Mouse (Mus musculus) forebrain, embryonic 10.5 days (tissue): ENCODE results near the gene Ube2k. TPM values are rescaled to one million over a fixed set of nuclear protein-coding genes. Genes with fewer than 3 reads are reported as not detected.
"Not testable (repeated sequence)": the region's sequence is repeated elsewhere in the genome, so short reads cannot be mapped to it uniquely, and the experiment has no call there.

Experiments
- DNase-seq: peaks from one replicate; pipeline ENCODE4 v3.0.0-alpha.2; 2017; ENCODE audit warnings: low spot score; ENCODE audit errors: extremely low spot score
- H3K27ac ChIP-seq: fragments of 300-500 bp; sonication (generic); 2 replicates; pipeline ENCODE4 v1.5.1; 2016; ENCODE audit warnings: mild to moderate bottlenecking
- H3K27me3 ChIP-seq: fragments of 300-500 bp; sonication (generic); 2 replicates; pipeline ENCODE4 v1.6.1; 2016; ENCODE audit warnings: mild to moderate bottlenecking; ENCODE audit not compliant: poor library complexity, severe bottlenecking
- H3K36me3 ChIP-seq: fragments of 300-500 bp; sonication (generic); replicated peaks from 2 replicates; pipeline ENCODE4 v1.6.1; 2016; ENCODE audit warnings: mild to moderate bottlenecking, moderate library complexity
- H3K4me1 ChIP-seq: fragments of 300-500 bp; sonication (generic); 2 replicates; pipeline ENCODE4 v1.6.1; 2016
- H3K4me3 ChIP-seq: fragments of 300-500 bp; sonication (generic); 2 replicates; pipeline ENCODE4 v1.5.1; 2016; ENCODE audit warnings: mild to moderate bottlenecking, moderate library complexity
- H3K9me3 ChIP-seq: fragments of 300-500 bp; sonication (generic); 2 replicates; pipeline ENCODE4 v1.6.1; 2016; ENCODE audit warnings: mild to moderate bottlenecking, moderate library complexity
- WGBS: fragments of 180-500 bp; shearing (Covaris S2); methylation state at CpG from one replicate; pipeline ENCODE4 v1.1.7; 2016; 5-methylcytosine and 5-hydroxymethylcytosine counted together
- polyA plus RNA-seq: library from polyadenylated mRNA; unstranded; fragments of >200 nt; fragmentation: Nextera tagmentation; extraction: Ambion mirVana; gene quantifications from 2 replicates; pipeline ENCODE4 v1.2.1, GENCODE M21; 2016

Gene Ube2k
- polyA plus RNA-seq, 1 experiment from 2014 or later, result 200 TPM

DNA sequence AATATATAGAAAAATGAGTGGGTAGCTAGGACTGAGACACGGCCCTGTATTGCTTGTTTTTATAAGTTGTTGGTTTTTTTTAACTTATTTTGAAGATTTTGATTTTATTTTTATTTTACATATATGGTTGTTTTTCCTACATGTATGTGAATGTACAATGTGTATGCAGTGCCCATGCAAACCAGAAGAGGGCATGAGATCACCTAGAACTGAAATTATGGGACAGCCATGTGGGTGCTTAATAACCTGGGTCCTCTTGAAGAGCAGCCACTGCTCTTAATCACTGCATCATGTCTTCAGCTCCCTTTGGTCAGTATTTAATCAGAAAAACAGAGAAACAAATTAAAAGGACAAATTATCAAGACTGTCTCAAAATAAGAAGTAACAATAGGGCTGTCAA lies 15.2 kb upstream of the Ube2k start:
- Histone ChIP-seq H3K4me1 (peaks cover 23% of the 10 kb centered on the region), H3K27me3 (peaks cover 17% of the 10 kb centered on the region; the same call in 1 of the 2 replicates), H3K9me3 (no peaks in the 10 kb centered on the region), H3K36me3 (no peaks in the 10 kb centered on the region), H3K4me3 (no peak overlapping the region), H3K27ac (no peak overlapping the region)
- 78% methylated on average over 1 of the region's 1 CpGs for WGBS
- DNase-seq, result no peak

DNA sequence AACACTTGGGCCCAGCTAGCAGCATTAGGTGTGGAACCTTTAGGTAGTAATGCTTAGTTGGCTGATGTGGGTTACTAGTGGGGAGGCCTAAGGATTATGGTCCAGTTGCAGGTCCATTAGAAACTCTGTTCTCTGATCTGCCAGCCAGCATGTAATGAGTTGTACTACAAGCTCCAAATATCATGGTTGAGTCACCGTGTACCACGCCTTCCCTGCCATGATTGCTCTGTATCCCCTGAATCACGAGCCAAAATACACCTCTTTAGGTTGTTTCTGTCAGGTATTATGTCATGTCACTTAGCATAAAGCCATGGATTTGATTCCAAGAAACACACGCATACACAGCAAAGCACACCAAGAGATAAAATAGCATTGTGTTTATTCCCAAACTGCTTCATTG lies 12.2 kb upstream of the Ube2k start:
- no peaks in the 10 kb centered on the region for H3K36me3 ChIP-seq
- 66% methylated on average over 4 of the region's 4 CpGs for WGBS

DNA sequence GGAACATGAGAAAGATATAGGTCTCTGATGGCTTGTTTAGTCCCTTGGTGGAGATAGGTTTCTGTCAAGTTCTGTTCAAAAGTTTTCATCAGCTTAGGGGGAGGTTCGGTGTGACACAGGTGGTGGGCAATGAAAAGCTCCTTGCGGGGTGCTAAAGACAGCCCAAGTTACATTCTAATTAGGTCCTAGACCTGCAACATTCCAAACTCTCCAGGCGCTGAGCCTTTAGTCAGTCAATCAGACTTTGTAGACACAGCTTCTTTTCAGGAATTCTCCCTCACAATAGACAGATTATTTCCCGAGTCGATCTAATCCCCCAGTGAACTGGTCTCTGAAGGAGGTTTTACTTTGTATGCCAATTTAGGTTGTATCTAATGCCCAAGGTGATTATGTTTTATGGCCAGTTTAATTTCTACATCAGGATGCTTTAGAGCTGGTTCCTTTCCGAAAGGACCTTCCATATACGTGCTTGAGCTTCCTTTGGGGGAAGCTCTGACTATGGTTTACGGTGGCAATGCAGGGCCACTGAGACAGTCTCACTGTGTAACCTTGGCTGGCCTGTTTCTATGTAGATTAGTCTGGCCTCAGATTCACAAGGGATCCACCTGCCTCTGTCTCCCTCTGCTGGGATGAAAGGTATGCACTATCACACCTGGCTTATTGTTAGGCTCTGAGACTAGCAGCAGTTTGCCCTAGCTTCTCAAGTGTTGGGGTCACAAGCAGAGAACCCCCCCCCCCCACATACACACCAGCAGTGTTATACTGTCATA lies 11.2 kb upstream of the Ube2k start:
- peak; percentile 53 for DNase-seq
- H3K9me3 ChIP-seq, result no peaks in the 10 kb centered on the region; the same call in 1 of the 2 replicates
- peaks cover 46% of the 10 kb centered on the region for H3K27me3 ChIP-seq
- WGBS, result 3% methylated on average over 8 of the region's 8 CpGs
- no peak overlapping the region for H3K27ac ChIP-seq
- H3K36me3 ChIP-seq, result no peaks in the 10 kb centered on the region
- peaks cover 34% of the 10 kb centered on the region for H3K4me1 ChIP-seq
- no peak overlapping the region for H3K4me3 ChIP-seq

More for the DNA sequence above, 12.2 kb upstream of the Ube2k start:
- Histone ChIP-seq H3K9me3 (no peaks in the 10 kb centered on the region; the same call in 1 of the 2 replicates), H3K4me1 (peaks cover 34% of the 10 kb centered on the region), H3K27me3 (peaks cover 36% of the 10 kb centered on the region), H3K27ac (no peak overlapping the region), H3K4me3 (no peak overlapping the region)
- no peak for DNase-seq

DNA sequence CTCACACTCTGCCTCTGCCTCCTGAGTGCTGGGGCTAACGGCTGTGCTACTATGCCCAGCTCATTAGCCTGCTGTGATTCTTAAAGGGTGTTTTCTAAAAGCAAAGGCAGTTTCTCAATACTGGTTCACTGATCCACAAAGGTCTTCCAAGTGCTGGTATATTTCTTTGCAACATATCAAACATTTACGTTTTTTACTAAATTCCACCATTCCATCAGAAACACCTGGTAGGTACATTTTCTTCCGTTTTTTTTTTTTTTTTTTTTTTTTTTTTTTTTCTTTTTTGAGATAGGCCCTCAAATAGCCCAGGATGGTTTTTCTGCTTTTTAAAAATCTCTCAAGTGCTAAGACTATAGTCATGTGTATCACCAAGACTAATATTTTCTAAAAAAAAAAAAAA lies 5.8 kb upstream of the Ube2k start:
- no peak for DNase-seq
- Histone ChIP-seq H3K4me1 (peaks cover 22% of the 10 kb centered on the region), H3K9me3 (no peaks in the 10 kb centered on the region; the same call in 1 of the 2 replicates), H3K36me3 (0 out of 2 replicates have a peak, but pooled peaks cover 3% of the 10 kb centered on the region), H3K27ac (no peak overlapping the region), H3K4me3 (no peak overlapping the region), H3K27me3 (peaks cover 31% of the 10 kb centered on the region)
- WGBS, result 76% methylated on average over 3 of the region's 3 CpGs

DNA sequence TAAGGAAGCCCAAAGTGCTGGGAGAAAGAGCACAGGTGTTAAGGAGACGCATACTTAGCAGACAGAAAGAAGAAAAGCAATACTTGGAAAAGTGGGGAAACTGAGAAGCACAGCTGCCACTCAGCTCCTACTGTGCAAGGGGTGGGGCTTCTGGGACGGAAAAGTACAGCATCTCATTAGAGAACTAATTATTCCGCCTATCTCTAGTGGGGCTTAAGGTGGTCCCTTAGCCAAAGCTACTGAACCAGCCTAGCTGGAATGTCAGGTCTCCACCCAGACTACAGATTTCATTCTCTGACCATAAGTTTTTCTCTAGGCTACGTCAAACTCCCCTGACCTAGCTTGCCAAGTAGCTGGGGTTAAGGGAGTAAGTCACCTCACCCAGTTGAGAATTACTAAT lies 2.5 kb upstream of the Ube2k start:
- H3K4me1 ChIP-seq, result peaks cover 26% of the 10 kb centered on the region
- H3K27me3 ChIP-seq, result peaks cover 15% of the 10 kb centered on the region
- H3K36me3 ChIP-seq, result peaks cover 7% of the 10 kb centered on the region
- no peak for DNase-seq
- no peaks in the 10 kb centered on the region for H3K9me3 ChIP-seq
- no peak overlapping the region for H3K27ac ChIP-seq
- WGBS, result 66% methylated on average over 4 of the region's 4 CpGs
- no peak overlapping the region for H3K4me3 ChIP-seq

DNA sequence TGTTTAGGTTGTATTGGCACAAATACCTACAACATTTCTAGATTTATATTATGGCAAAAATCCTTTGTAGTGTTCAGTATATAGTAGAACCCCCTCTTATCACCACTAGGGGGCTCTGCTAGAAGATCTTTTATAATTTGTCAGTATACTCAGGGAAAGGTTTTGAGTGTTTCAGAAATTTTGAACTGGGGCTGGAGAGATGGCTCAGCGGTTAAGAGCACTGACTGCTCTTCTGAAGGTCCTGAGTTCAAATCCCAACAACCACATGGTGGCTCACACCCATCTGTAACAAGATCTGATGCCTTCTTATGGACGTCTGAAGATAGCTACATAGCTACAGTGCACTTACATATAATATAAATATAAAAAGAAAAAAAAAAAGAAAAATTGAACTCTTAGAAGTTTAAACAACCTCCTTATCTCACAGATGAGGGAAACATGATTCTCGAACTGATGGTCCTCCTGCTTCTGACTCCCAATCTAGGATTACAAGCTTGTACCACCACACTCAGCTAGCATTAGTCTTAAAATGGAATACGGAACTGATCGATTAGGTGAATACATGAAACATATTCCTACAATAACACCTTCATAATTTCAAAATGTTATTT lies 1.5 kb upstream of the Ube2k start:
- Histone ChIP-seq H3K4me3 (no peak overlapping the region), H3K27ac (no peak overlapping the region), H3K36me3 (peaks cover 14% of the 10 kb centered on the region), H3K27me3 (peaks cover 6% of the 10 kb centered on the region; the same call in 1 of the 2 replicates), H3K9me3 (no peaks in the 10 kb centered on the region), H3K4me1 (peaks cover 32% of the 10 kb centered on the region)
- no peak for DNase-seq
- WGBS, result 76% methylated on average over 5 of the region's 5 CpGs

DNA sequence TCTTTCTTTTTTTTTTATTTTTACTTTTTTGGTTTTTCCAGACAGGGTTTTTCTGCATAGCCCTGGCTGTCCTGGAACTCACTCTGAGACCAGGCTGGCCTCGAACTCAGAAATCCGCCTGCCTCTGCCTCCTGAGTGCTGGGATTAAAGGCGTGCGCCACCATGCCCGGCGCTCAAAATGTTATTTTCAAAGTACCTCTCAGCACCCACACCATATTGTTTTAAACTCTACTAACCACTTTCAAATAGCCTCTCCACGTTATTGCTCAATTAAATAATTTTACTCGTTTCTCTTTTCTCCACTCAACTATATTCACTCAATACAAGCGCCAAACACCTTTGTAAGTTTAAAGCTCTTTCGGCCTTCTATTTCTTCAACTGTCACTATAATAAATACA lies 966 bp upstream of the Ube2k start:
- H3K9me3 ChIP-seq, DNase-seq, H3K27me3 ChIP-seq: not testable (repeated sequence)
- Histone ChIP-seq H3K4me1 (peaks cover 32% of the 10 kb centered on the region), H3K4me3 (peak overlapping the region; percentile 91), H3K27ac (peak overlapping the region; percentile 99), H3K36me3 (peaks cover 16% of the 10 kb centered on the region)
- WGBS, result 88% methylated on average over 10 of the region's 10 CpGs

DNA sequence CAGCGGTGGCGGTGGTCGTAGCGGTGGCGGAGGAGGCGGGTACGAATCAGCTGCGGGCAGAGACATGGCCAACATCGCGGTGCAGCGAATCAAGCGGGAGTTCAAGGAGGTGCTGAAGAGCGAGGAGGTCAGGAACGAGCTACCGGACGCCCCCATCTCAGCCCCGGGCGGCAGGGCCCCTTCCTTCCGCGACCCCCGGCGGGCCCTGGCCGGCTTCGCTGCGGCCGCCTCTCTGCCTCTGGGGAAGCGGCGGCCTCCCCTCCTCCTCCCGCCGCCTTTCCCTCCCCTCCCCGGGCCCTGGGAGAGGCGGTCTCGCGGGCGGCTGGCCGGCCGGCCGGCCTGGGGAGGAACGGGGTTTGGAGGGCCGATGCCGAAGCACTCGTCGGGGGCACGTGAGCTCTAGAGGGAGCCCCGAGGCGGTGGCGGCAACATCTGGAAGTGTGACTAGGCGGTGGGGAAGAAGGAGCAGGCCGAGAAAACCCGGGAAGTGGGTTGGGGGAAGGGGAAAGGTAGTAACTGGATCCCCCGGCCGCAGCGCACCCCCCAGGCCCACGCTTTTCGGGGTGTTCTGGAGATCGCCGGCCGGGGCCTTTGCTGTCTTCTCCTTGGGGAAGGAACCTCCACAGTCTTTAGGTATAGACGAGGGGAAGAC lies 513 bp downstream of the Ube2k start:
- H3K36me3 ChIP-seq, result peaks cover 25% of the 10 kb centered on the region
- WGBS, result 0% methylated on average over 51 of the region's 59 CpGs
- H3K4me1 ChIP-seq, result peaks cover 32% of the 10 kb centered on the region
- no peaks in the 10 kb centered on the region for H3K9me3 ChIP-seq
- peak; percentile 77 for DNase-seq
- H3K4me3 ChIP-seq, result peak overlapping the region; percentile 91
- no peaks in the 10 kb centered on the region for H3K27me3 ChIP-seq
- H3K27ac ChIP-seq, result peak overlapping the region; percentile 99

DNA sequence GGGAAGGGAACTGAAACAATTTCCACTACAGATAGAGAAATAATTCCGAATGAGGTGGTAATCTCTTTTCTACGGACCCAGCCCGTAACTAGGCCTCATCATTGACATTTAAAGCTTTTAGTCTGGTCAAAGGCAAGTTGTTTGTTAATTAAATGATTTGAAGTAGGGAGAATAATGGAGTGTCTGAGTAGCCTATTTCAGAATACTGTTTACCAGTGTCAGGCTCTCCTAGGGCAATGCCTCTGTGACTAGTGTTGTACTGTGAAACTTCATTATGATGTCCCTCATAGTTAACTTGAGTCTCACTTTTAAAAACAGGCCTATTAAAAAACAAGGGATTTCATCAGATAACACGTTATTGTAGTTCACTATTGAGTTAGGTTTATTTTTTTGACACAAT lies 1.1 kb downstream of the Ube2k start:
- DNase-seq, result no peak
- no peaks in the 10 kb centered on the region for H3K27me3 ChIP-seq
- peaks cover 26% of the 10 kb centered on the region for H3K36me3 ChIP-seq
- 2% methylated on average over 4 of the region's 4 CpGs for WGBS
- no peaks in the 10 kb centered on the region for H3K9me3 ChIP-seq
- peaks cover 32% of the 10 kb centered on the region for H3K4me1 ChIP-seq
- peak overlapping the region; percentile 99 for H3K27ac ChIP-seq
- peak overlapping the region; percentile 91 for H3K4me3 ChIP-seq

DNA sequence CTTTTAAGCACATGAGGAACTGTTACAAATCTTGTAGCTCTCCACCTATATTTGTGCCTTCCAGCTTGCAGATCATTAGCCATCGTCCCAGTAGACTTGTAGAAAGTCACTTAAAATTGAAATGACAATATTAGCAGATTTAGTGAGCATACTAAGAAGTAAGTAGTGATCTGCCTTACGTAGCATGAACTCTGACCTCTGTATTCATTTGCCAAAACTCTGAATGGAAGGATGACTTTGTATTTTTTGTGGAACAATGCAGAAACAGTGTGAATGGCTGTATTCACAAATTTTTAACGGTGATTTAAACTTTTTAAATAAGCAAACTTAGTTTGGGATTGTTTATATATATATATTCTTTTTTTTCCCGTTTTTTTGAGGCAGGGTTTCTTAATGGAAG lies 1.8 kb downstream of the Ube2k start:
- peaks cover 32% of the 10 kb centered on the region for H3K4me1 ChIP-seq
- H3K36me3 ChIP-seq, result peaks cover 33% of the 10 kb centered on the region
- no peak for DNase-seq
- H3K27ac ChIP-seq, result no peak overlapping the region
- WGBS, result 33% methylated on average over 4 of the region's 4 CpGs
- no peaks in the 10 kb centered on the region for H3K27me3 ChIP-seq
- H3K4me3 ChIP-seq, result peak overlapping the region; percentile 91
- no peaks in the 10 kb centered on the region for H3K9me3 ChIP-seq

DNA sequence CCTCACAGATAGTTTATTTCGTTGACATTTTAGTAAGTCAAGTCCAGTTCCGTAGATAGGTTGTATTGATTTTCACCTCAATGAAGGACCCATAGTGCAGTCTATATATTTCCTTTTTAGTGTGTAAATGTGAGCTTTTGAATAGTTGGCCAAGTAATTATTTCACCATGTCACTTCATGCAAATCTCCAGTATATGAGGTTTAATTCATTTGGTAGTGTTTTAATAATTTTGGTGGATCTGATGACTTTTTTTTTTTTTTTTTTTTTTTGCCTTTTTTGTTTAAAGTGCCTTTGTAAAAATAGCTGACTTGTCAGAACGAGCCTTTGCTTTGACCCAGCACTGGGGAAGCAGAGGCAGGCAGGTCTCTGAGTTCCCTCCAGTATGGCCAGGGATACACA lies 2.8 kb downstream of the Ube2k start:
- Histone ChIP-seq H3K4me3 (no peak overlapping the region), H3K27ac (no peak overlapping the region), H3K36me3 (peaks cover 33% of the 10 kb centered on the region), H3K9me3 (no peaks in the 10 kb centered on the region), H3K4me1 (peaks cover 28% of the 10 kb centered on the region), H3K27me3 (no peaks in the 10 kb centered on the region)
- no peak for DNase-seq
- WGBS, result 94% methylated on average over 3 of the region's 3 CpGs

DNA sequence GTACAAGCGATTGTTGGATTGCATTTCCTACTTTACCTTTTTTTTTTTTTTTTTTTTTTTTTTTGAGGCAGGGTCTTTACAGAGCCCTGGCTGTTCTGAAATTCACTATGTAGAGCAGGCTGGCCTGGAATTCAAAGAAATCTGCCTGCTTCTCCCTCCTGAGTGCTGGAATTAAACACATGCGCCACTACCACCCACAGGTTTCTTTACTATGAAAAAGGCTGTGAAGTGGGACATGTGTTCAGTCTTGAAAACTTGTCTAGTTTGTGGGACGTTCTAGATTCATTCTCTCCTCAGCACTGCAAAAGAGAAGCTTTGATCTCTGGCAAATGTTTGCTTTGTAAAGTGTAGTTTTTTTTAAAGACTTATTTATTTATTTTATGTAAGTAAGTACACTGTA lies 4.9 kb downstream of the Ube2k start:
- Histone ChIP-seq H3K4me1 (peaks cover 20% of the 10 kb centered on the region), H3K27me3 (no peaks in the 10 kb centered on the region), H3K9me3 (no peaks in the 10 kb centered on the region), H3K4me3 (no peak overlapping the region), H3K27ac (no peak overlapping the region), H3K36me3 (peaks cover 47% of the 10 kb centered on the region)
- 93% methylated on average over 3 of the region's 3 CpGs for WGBS
- DNase-seq, result no peak

DNA sequence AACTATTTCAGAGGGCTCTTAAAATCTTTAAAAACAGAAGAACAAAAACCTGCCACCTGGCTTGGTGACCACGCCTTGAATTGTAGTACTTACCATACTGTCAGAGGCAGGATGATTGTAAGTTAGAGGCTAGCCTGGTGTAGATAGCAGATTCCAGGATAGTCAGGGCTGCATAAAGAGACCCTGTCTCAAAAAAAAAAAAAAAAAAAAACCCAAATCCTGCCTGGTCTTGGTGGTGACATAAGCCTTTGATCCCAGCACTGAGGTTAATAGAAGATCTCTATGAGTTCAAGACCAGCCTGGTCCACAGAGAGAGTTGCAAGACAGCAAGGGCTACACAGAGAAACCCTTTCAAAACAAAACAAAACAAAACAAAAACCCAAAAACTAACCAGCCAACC lies 6.5 kb downstream of the Ube2k start:
- peaks cover 16% of the 10 kb centered on the region for H3K4me1 ChIP-seq
- H3K4me3 ChIP-seq, result no peak overlapping the region
- no peak overlapping the region for H3K27ac ChIP-seq
- DNase-seq, result no peak
- WGBS, result 87% methylated on average over 1 of the region's 1 CpGs
- no peaks in the 10 kb centered on the region for H3K27me3 ChIP-seq
- peaks cover 56% of the 10 kb centered on the region for H3K36me3 ChIP-seq
- no peaks in the 10 kb centered on the region for H3K9me3 ChIP-seq
